15 mouse cellular contexts compared by ENCODE assay signal in genomic region chr13:49243492-49243891, GRCm38 (mm10). TPM values are rescaled to one million over a fixed set of nuclear protein-coding genes. Genes with fewer than 3 reads are reported as not detected.
DNase-seq lines count a peak whose midpoint lies in the region; ATAC-seq and TF ChIP-seq lines count a peak whose summit lies in the region.
"Had no signal": no experiment of that assay in that cellular context is flagged by ENCODE, and none has a peak within 500 bp of the region (broad histone marks: within the 10 kb centered on the region; RNA-seq: fewer than 3 reads in every experiment).

No protein-coding gene starts in this region.

- H3K27me3 ChIP-seq in spleen, adult 2 months (ENCODE audit: control insufficient read depth, insufficient read depth, low read length) = no peaks in the 10 kb centered on the region
- peaks cover 27% of the 10 kb centered on the region for H3K27me3 ChIP-seq in liver, embryonic 12.5 days (replicated peaks)

- no peak overlapping the region for H3K9ac ChIP-seq in liver, embryonic 12.5 days
- H3K9ac ChIP-seq: embryonic facial prominence, embryonic 12.5 days; forebrain, embryonic 15.5 days; hindbrain, embryonic 13.5 days; midbrain, embryonic 13.5 days had no signal

- H3K9me3 ChIP-seq in liver, embryonic 12.5 days (replicated peaks) = no peaks in the 10 kb centered on the region
- H3K9me3 ChIP-seq: embryonic facial prominence, embryonic 12.5 days; forebrain, embryonic 15.5 days; hindbrain, embryonic 13.5 days; midbrain, embryonic 13.5 days had no signal

- no peak for TF ChIP-seq POLR2A in spleen, adult 2 months (IDR thresholded peaks at IDR 0.05; ENCODE audit: low read depth, low read length)
- TF ChIP-seq POLR2A in bone marrow, adult 2 months (IDR thresholded peaks at IDR 0.05; ENCODE audit: borderline replicate concordance, control insufficient read depth, low read depth, low read length) = no peak

- 59% methylated on average over 2 of the region's 2 CpGs for WGBS in spleen, adult 2 months
- 11% methylated on average over 2 of the region's 2 CpGs for WGBS in bone marrow, adult 2 months
- 33% methylated on average over 2 of the region's 2 CpGs for WGBS in liver, embryonic 12.5 days (ENCODE audit: insufficient replicate concordance)

- H3K4me2 ChIP-seq in liver, embryonic 12.5 days = peak overlapping the region; percentile 34; the same call in 1 of the 2 replicates
- H3K4me2 ChIP-seq: embryonic facial prominence, embryonic 12.5 days; forebrain, embryonic 15.5 days; hindbrain, embryonic 13.5 days; midbrain, embryonic 13.5 days had no signal

- no peak overlapping the region for H3K4me3 ChIP-seq in spleen, adult 2 months (ENCODE audit: extremely low read depth, insufficient read depth, insufficient read length)
- no peak overlapping the region for H3K4me3 ChIP-seq in bone marrow, adult 2 months (replicated peaks; ENCODE audit: control insufficient read depth, low read depth, low read length)
- H3K4me3 ChIP-seq in liver, embryonic 12.5 days = no peak overlapping the region
- H3K4me3 ChIP-seq: embryonic facial prominence, embryonic 12.5 days; forebrain, embryonic 15.5 days; hindbrain, embryonic 13.5 days; midbrain, embryonic 13.5 days; myocyte had no signal

- ATAC-seq in liver, embryonic 12.5 days = no peak
- ATAC-seq in megakaryocyte-erythroid progenitor cell, adult 5-6 weeks (replicated peaks; ENCODE audit: low FRiP score, low TSS enrichment, poor library complexity, severe bottlenecking) = peak; percentile 20
- ATAC-seq: forebrain, embryonic 15.5 days; midbrain, embryonic 13.5 days had no signal

- H3K36me3 ChIP-seq in spleen, adult 2 months (ENCODE audit: control insufficient read depth, insufficient read depth, low read length) = peaks cover 3% of the 10 kb centered on the region
- H3K36me3 ChIP-seq in liver, embryonic 12.5 days = no peaks in the 10 kb centered on the region
- H3K36me3 ChIP-seq: embryonic facial prominence, embryonic 12.5 days; forebrain, embryonic 15.5 days; hindbrain, embryonic 13.5 days; midbrain, embryonic 13.5 days had no signal

- H3K4me1 ChIP-seq in spleen, adult 2 months (ENCODE audit: control insufficient read depth, insufficient read depth, insufficient read length) = peaks cover 52% of the 10 kb centered on the region
- peaks cover 9% of the 10 kb centered on the region for H3K4me1 ChIP-seq in bone marrow, adult 2 months (ENCODE audit: control insufficient read depth, insufficient read depth, low read length)
- H3K4me1 ChIP-seq in liver, embryonic 12.5 days = peaks cover 56% of the 10 kb centered on the region

- H3K27ac ChIP-seq in spleen, adult 2 months (ENCODE audit: insufficient read depth, low read length) = peak overlapping the region; percentile 90
- peak overlapping the region; percentile 75 for H3K27ac ChIP-seq in bone marrow, adult 2 months (ENCODE audit: control insufficient read depth, insufficient read depth, low read depth, low read length, poor library complexity)
- peak overlapping the region; percentile 64 for H3K27ac ChIP-seq in liver, embryonic 12.5 days
- H3K27ac ChIP-seq: embryonic facial prominence, embryonic 12.5 days; forebrain, embryonic 15.5 days; hindbrain, embryonic 13.5 days; midbrain, embryonic 13.5 days had no signal

- no peak for DNase-seq in spleen, adult 2 months (ENCODE audit: low read depth in 1 of 2, low spot score in 2 of 2)
- DNase-seq in spleen, postnatal 36 days (ENCODE audit: low spot score in 2 of 2) = no peak
- no peak for DNase-seq in adrenal gland, postnatal 14 days
- no peak for DNase-seq in heart, postnatal 36 days
- DNase-seq: cerebellum, adult 9-11 months; gastrocnemius, postnatal 36 days; kidney, adult 8-10 months had no signal

- intact Hi-C loops in heart, postnatal 36 days (cut with DNase I) = no loop called here

- TF ChIP-seq CTCF in spleen, adult 2 months (IDR thresholded peaks at IDR 0.05; ENCODE audit: extremely low read depth, insufficient read depth, insufficient read length, insufficient replicate concordance) = no peak
- no peak for TF ChIP-seq CTCF in bone marrow, adult 2 months (IDR thresholded peaks at IDR 0.05; ENCODE audit: control insufficient read depth, insufficient read depth, low read length)

RNA-seq across cellular contexts. Expression of gene Susd3, which starts 5.0 kb away (rescaled TPM):
- 49.7 and 58.1 TPM in 2 replicates for polyA plus RNA-seq in spleen, adult 2 months (2012; rRNA removed)
- 3.0 and 10.2 TPM in 2 replicates for polyA plus RNA-seq in bone marrow, adult 2 months (2011; ENCODE audit: insufficient read depth, insufficient read length, low replicate concordance, missing spikeins)
- 2.4 and 2.5 TPM in 2 replicates for polyA plus RNA-seq in liver, embryonic 12.5 days (2016; fragmentation: Nextera tagmentation; extraction: Ambion mirVana)
- total RNA-seq in megakaryocyte-erythroid progenitor cell, adult 5-6 weeks (2014; fragmentation: Nextera tagmentation) = 0.70 and 3.1 TPM in 2 replicates
- total RNA-seq in megakaryocyte-erythroid progenitor cell, adult 5-6 weeks (2017) = 1.6 TPM in 1 of 2 replicates, not detected in the other
- total RNA-seq in adrenal gland, postnatal 14 days (2021) = 0.70 and 3.6 TPM in 2 replicates
- total RNA-seq in heart, postnatal 36 days (2021) = 1 to 10 TPM; 1.1 to 1.3 TPM

RNA-seq across cellular contexts. Expression of gene Card19, which starts 27.7 kb away (rescaled TPM):
- 79.4 and 106 TPM in 2 replicates for polyA plus RNA-seq in spleen, adult 2 months (2012; rRNA removed)
- polyA plus RNA-seq in bone marrow, adult 2 months (2011; ENCODE audit: insufficient read depth, insufficient read length, low replicate concordance, missing spikeins) = 27.5 and 41.1 TPM in 2 replicates
- 16.5 and 17.0 TPM in 2 replicates for polyA plus RNA-seq in liver, embryonic 12.5 days (2016; fragmentation: Nextera tagmentation; extraction: Ambion mirVana)
- total RNA-seq in megakaryocyte-erythroid progenitor cell, adult 5-6 weeks (2014; fragmentation: Nextera tagmentation) = 6.7 and 25.3 TPM in 2 replicates
- 11.8 and 16.6 TPM in 2 replicates for total RNA-seq in megakaryocyte-erythroid progenitor cell, adult 5-6 weeks (2017)
- 60.3 and 60.6 TPM in 2 replicates for total RNA-seq in adrenal gland, postnatal 14 days (2021)
- total RNA-seq in heart, postnatal 36 days (2021) = 100 to 1,000 TPM; 152 to 164 TPM

RNA-seq across cellular contexts. Expression of gene Ninj1, which starts 56.2 kb away (rescaled TPM):
- 234 and 343 TPM in 2 replicates for polyA plus RNA-seq in spleen, adult 2 months (2012; rRNA removed)
- 21.4 and 36.6 TPM in 2 replicates for polyA plus RNA-seq in bone marrow, adult 2 months (2011; ENCODE audit: insufficient read depth, insufficient read length, low replicate concordance, missing spikeins)
- 41.5 and 42.6 TPM in 2 replicates for polyA plus RNA-seq in liver, embryonic 12.5 days (2016; fragmentation: Nextera tagmentation; extraction: Ambion mirVana)
- 34.5 and 36.1 TPM in 2 replicates for total RNA-seq in megakaryocyte-erythroid progenitor cell, adult 5-6 weeks (2014; fragmentation: Nextera tagmentation)
- 18.7 and 18.9 TPM in 2 replicates for total RNA-seq in megakaryocyte-erythroid progenitor cell, adult 5-6 weeks (2017)
- total RNA-seq in adrenal gland, postnatal 14 days (2021) = 69.8 and 83.7 TPM in 2 replicates
- 100 to 1,000 TPM; 110 to 136 TPM for total RNA-seq in heart, postnatal 36 days (2021)
